Mouse (Mus musculus) forebrain, postnatal 0 days (tissue): ENCODE results near the gene Ndrg4. TPM values are rescaled to one million over a fixed set of nuclear protein-coding genes. Genes with fewer than 3 reads are reported as not detected.
"Not testable (repeated sequence)": the region's sequence is repeated elsewhere in the genome, so short reads cannot be mapped to it uniquely, and the experiment has no call there.

Experiments
- ATAC-seq: fragments of 200-750 bp; cut with Nextera tagmentation; 2 replicates; pipeline ENCODE4 v1.8.0; 2017; ENCODE audit warnings: mild to moderate bottlenecking, moderate library complexity
- DNase-seq: peaks from one replicate; pipeline ENCODE4 v3.0.0-alpha.2; 2015
- H3K27ac ChIP-seq: fragments of 300-500 bp; sonication (generic); 2 replicates; pipeline ENCODE4 v1.5.1; 2014; ENCODE audit warnings: low read depth, mild to moderate bottlenecking, antibody characterized with exemption, low read length, moderate library complexity, mixed read lengths
- H3K27me3 ChIP-seq: fragments of 300-500 bp; sonication (generic); 2 replicates; pipeline ENCODE4 v1.6.1; 2014; ENCODE audit warnings: mild to moderate bottlenecking, low read length, mixed read lengths; ENCODE audit not compliant: insufficient read depth
- H3K36me3 ChIP-seq: fragments of 300-500 bp; sonication (generic); 2 replicates; pipeline ENCODE4 v1.6.1; 2014; ENCODE audit warnings: mild to moderate bottlenecking, moderate library complexity; ENCODE audit not compliant: insufficient read depth
- H3K4me1 ChIP-seq: fragments of 300-500 bp; sonication (generic); 2 replicates; pipeline ENCODE4 v1.6.1; 2014; ENCODE audit warnings: antibody characterized with exemption; ENCODE audit not compliant: insufficient read depth
- H3K4me2 ChIP-seq: fragments of 300-500 bp; sonication (generic); 2 replicates; pipeline ENCODE4 v1.6.1; 2014; ENCODE audit warnings: low read depth, mild to moderate bottlenecking, moderate library complexity
- H3K4me3 ChIP-seq: fragments of 300-500 bp; sonication (generic); 2 replicates; pipeline ENCODE4 v1.5.1; 2014; ENCODE audit warnings: low read depth, low read length, mixed read lengths
- H3K9ac ChIP-seq: fragments of 300-500 bp; sonication (generic); 2 replicates; pipeline ENCODE4 v1.6.1; 2014; ENCODE audit warnings: mild to moderate bottlenecking
- H3K9me3 ChIP-seq: fragments of 300-500 bp; sonication (generic); 2 replicates; pipeline ENCODE4 v1.6.1; 2016; ENCODE audit warnings: low read length
- CTCF ChIP-seq: sonication (generic); IDR thresholded peaks from 2 replicates; pipeline ENCODE4 v1.5.1; 2016; ENCODE audit warnings: antibody characterized with exemption, control low read depth, low read depth
- WGBS: fragments of 180-500 bp; shearing (Covaris S2); extraction: QIAGEN DNeasy Blood & Tissue Kit; methylation state at CpG from one replicate; pipeline ENCODE4 v1.1.7; 2014; 5-methylcytosine and 5-hydroxymethylcytosine counted together
- polyA plus RNA-seq: library from polyadenylated mRNA; unstranded; fragments of >200 nt; fragmentation: Nextera tagmentation; extraction: Ambion mirVana; gene quantifications from 2 replicates; pipeline ENCODE4 v1.2.1, GENCODE M21; 2015
- total RNA-seq: library from RNA; depleted of rRNA; stranded (reverse); fragments of >200 nt; gene quantifications from 2 replicates; pipeline ENCODE4 v1.2.3, GENCODE M21; 2014

The Ndrg4 gene
- total and polyA plus RNA-seq, 2 experiments from 2014 or later: 484 to 619 TPM

- WGBS: 72% methylated on average over 4 of the region's 4 CpGs
- H3K27me3 ChIP-seq: no peaks in the 10 kb centered on the region
- TF ChIP-seq CTCF: no peak
- H3K9ac ChIP-seq: no peak overlapping the region
- no peaks in the 10 kb centered on the region for H3K36me3 ChIP-seq
- H3K4me3 ChIP-seq: no peak overlapping the region
- no peaks in the 10 kb centered on the region for H3K9me3 ChIP-seq
- DNase-seq: no peak
- no peak for ATAC-seq
- H3K4me1 ChIP-seq: no peaks in the 10 kb centered on the region
- no peak overlapping the region for H3K4me2 ChIP-seq
- no peak overlapping the region for H3K27ac ChIP-seq
These were observed 13.2 kb upstream of the Ndrg4 start for GRCm38 (mm10) chr8:95663599-95663949.

- ATAC-seq, H3K4me2 ChIP-seq: not testable (repeated sequence)
These were observed 10.8 kb upstream of the Ndrg4 start for GRCm38 (mm10) chr8:95665813-95666452.

GRCm38 (mm10) chr8:95668163-95668958, 8.4 kb upstream of the Ndrg4 start:
- DNase-seq: no peak
- no peaks in the 10 kb centered on the region for H3K36me3 ChIP-seq
- no peak overlapping the region for H3K4me2 ChIP-seq
- WGBS: 56% methylated on average over 8 of the region's 8 CpGs
- no peak for ATAC-seq
- no peak overlapping the region for H3K9ac ChIP-seq
- H3K27ac ChIP-seq: no peak overlapping the region
- no peaks in the 10 kb centered on the region for H3K9me3 ChIP-seq
- no peaks in the 10 kb centered on the region for H3K4me1 ChIP-seq
- TF ChIP-seq CTCF: no peak
- no peaks in the 10 kb centered on the region for H3K27me3 ChIP-seq
- no peak overlapping the region for H3K4me3 ChIP-seq

More at GRCm38 (mm10) chr8:95665813-95666452, 10.8 kb upstream of the Ndrg4 start:
- not testable (repeated sequence) for H3K9me3 ChIP-seq, H3K4me1 ChIP-seq, H3K9ac ChIP-seq, DNase-seq, H3K36me3 ChIP-seq, H3K27me3 ChIP-seq, H3K27ac ChIP-seq, H3K4me3 ChIP-seq
- WGBS: 95% methylated on average over 11 of the region's 11 CpGs

GRCm38 (mm10) chr8:95669967-95670366, 6.8 kb upstream of the Ndrg4 start:
- TF ChIP-seq CTCF: no peak
- Histone ChIP-seq H3K27ac (no peak overlapping the region), H3K27me3 (no peaks in the 10 kb centered on the region), H3K4me3 (no peak overlapping the region), H3K4me2 (no peak overlapping the region), H3K9ac (no peak overlapping the region), H3K36me3 (no peaks in the 10 kb centered on the region), H3K9me3 (no peaks in the 10 kb centered on the region), H3K4me1 (no peaks in the 10 kb centered on the region)
- no peak for ATAC-seq
- 91% methylated on average over 2 of the region's 2 CpGs for WGBS
- no peak for DNase-seq

GRCm38 (mm10) chr8:95671861-95672260, 4.9 kb upstream of the Ndrg4 start:
- WGBS: 74% methylated on average over 6 of the region's 6 CpGs
- Histone ChIP-seq H3K36me3 (no peaks in the 10 kb centered on the region), H3K27ac (no peak overlapping the region), H3K4me2 (no peak overlapping the region), H3K9ac (no peak overlapping the region), H3K4me3 (no peak overlapping the region), H3K9me3 (no peaks in the 10 kb centered on the region), H3K4me1 (no peaks in the 10 kb centered on the region), H3K27me3 (no peaks in the 10 kb centered on the region)
- no peak for DNase-seq
- ATAC-seq: no peak
- TF ChIP-seq CTCF: no peak

GRCm38 (mm10) chr8:95672811-95673210, 4.0 kb upstream of the Ndrg4 start:
- H3K27me3 ChIP-seq: no peaks in the 10 kb centered on the region
- H3K9me3 ChIP-seq: no peaks in the 10 kb centered on the region
- no peaks in the 10 kb centered on the region for H3K36me3 ChIP-seq
- DNase-seq (no peak), ATAC-seq (no peak)
- H3K27ac ChIP-seq: no peak overlapping the region
- no peak overlapping the region for H3K4me3 ChIP-seq
- H3K4me2 ChIP-seq: no peak overlapping the region
- H3K9ac ChIP-seq: no peak overlapping the region
- WGBS: 79% methylated on average over 5 of the region's 5 CpGs
- H3K4me1 ChIP-seq: no peaks in the 10 kb centered on the region
- TF ChIP-seq CTCF: no peak

- H3K4me1 ChIP-seq: no peaks in the 10 kb centered on the region
- ATAC-seq (peak; percentile 70), DNase-seq (peak; percentile 78)
- no peaks in the 10 kb centered on the region for H3K27me3 ChIP-seq
- no peaks in the 10 kb centered on the region for H3K36me3 ChIP-seq
- H3K27ac ChIP-seq: peak overlapping the region; percentile 85
- peak overlapping the region; percentile 92 for H3K9ac ChIP-seq
- H3K9me3 ChIP-seq: no peaks in the 10 kb centered on the region
- no peak for TF ChIP-seq CTCF
- H3K4me2 ChIP-seq: peak overlapping the region; percentile 74
- WGBS: 7% methylated on average over 31 of the region's 48 CpGs
- H3K4me3 ChIP-seq: peak overlapping the region; percentile 70
These were observed 827 bp downstream of the Ndrg4 start for GRCm38 (mm10) chr8:95677591-95678023.
